Mouse (Mus musculus): ENCODE data around the gene Tnfrsf9. TPM values are rescaled to one million over a fixed set of nuclear protein-coding genes. Genes with fewer than 3 reads are reported as not detected.

The Tnfrsf9 gene
- polyA plus RNA-seq, 1 experiment from 2014 or later, result 0.17 TPM

- Histone ChIP-seq H3K27me3 (ENCODE audit: insufficient read depth, poor library complexity, severe bottlenecking) (no peaks in the 10 kb centered on the region), H3K4me1 (replicated peaks) (peaks cover 28% of the 10 kb centered on the region), H3K36me3 (peaks cover 9% of the 10 kb centered on the region; the same call in 1 of the 2 replicates), H3K9me3 (peaks cover 24% of the 10 kb centered on the region), H3K27ac (no peak overlapping the region), H3K4me3 (no peak overlapping the region)
- no peak for DNase-seq (ENCODE audit: low spot score)
- WGBS, result 88% methylated on average over 10 of the region's 10 CpGs
These were observed 39.0 kb upstream of the Tnfrsf9 start for GRCm38 (mm10) chr4:150875393-150875792.

GRCm38 (mm10) chr4:150879631-150880030 lies 34.7 kb upstream of the Tnfrsf9 start:
- 95% methylated on average over 22 of the region's 22 CpGs for WGBS
- H3K4me3 ChIP-seq, result no peak overlapping the region
- peaks cover 8% of the 10 kb centered on the region; the same call in 1 of the 2 replicates for H3K4me1 ChIP-seq (replicated peaks)
- H3K27me3 ChIP-seq (ENCODE audit: insufficient read depth, poor library complexity, severe bottlenecking), result no peaks in the 10 kb centered on the region
- DNase-seq (ENCODE audit: low spot score), result no peak
- peaks cover 9% of the 10 kb centered on the region; the same call in 1 of the 2 replicates for H3K36me3 ChIP-seq
- no peak overlapping the region for H3K27ac ChIP-seq
- peaks cover 26% of the 10 kb centered on the region for H3K9me3 ChIP-seq

- DNase-seq (ENCODE audit: low spot score), result no peak
- no peak overlapping the region for H3K4me3 ChIP-seq
- H3K9me3 ChIP-seq, result peaks cover 26% of the 10 kb centered on the region
- H3K27ac ChIP-seq, result no peak overlapping the region
- peaks cover 9% of the 10 kb centered on the region; the same call in 1 of the 2 replicates for H3K36me3 ChIP-seq
- peaks cover 8% of the 10 kb centered on the region; the same call in 1 of the 2 replicates for H3K4me1 ChIP-seq (replicated peaks)
- WGBS, result 85% methylated on average over 5 of the region's 5 CpGs
- H3K27me3 ChIP-seq (ENCODE audit: insufficient read depth, poor library complexity, severe bottlenecking), result no peaks in the 10 kb centered on the region
These were observed 34.0 kb upstream of the Tnfrsf9 start for GRCm38 (mm10) chr4:150880364-150880763.

- Histone ChIP-seq H3K9me3 (peaks cover 26% of the 10 kb centered on the region), H3K27ac (no peak overlapping the region), H3K27me3 (ENCODE audit: insufficient read depth, poor library complexity, severe bottlenecking) (no peaks in the 10 kb centered on the region), H3K4me1 (replicated peaks) (no peaks in the 10 kb centered on the region), H3K36me3 (peaks cover 9% of the 10 kb centered on the region; the same call in 1 of the 2 replicates), H3K4me3 (no peak overlapping the region)
- DNase-seq (ENCODE audit: low spot score), result no peak
- WGBS, result 92% methylated on average over 5 of the region's 5 CpGs
These were observed 31.7 kb upstream of the Tnfrsf9 start for GRCm38 (mm10) chr4:150882632-150883031.

GRCm38 (mm10) chr4:150887903-150888302 lies 26.5 kb upstream of the Tnfrsf9 start:
- Histone ChIP-seq H3K36me3 (no peaks in the 10 kb centered on the region), H3K27me3 (ENCODE audit: insufficient read depth, poor library complexity, severe bottlenecking) (no peaks in the 10 kb centered on the region), H3K4me1 (replicated peaks) (peaks cover 21% of the 10 kb centered on the region), H3K4me3 (no peak overlapping the region), H3K27ac (no peak overlapping the region), H3K9me3 (no peaks in the 10 kb centered on the region)
- WGBS, result 74% methylated on average over 5 of the region's 5 CpGs
- no peak for DNase-seq (ENCODE audit: low spot score)

- H3K4me1 ChIP-seq (replicated peaks), result peaks cover 21% of the 10 kb centered on the region
- WGBS, result 73% methylated on average over 4 of the region's 4 CpGs
- no peak for DNase-seq (ENCODE audit: low spot score)
- no peaks in the 10 kb centered on the region for H3K9me3 ChIP-seq
- no peak overlapping the region for H3K27ac ChIP-seq
- H3K4me3 ChIP-seq, result no peak overlapping the region
- no peaks in the 10 kb centered on the region for H3K27me3 ChIP-seq (ENCODE audit: insufficient read depth, poor library complexity, severe bottlenecking)
- H3K36me3 ChIP-seq, result no peaks in the 10 kb centered on the region
These were observed 25.9 kb upstream of the Tnfrsf9 start for GRCm38 (mm10) chr4:150888492-150888891.

- Histone ChIP-seq H3K4me3 (no peak overlapping the region), H3K36me3 (no peaks in the 10 kb centered on the region), H3K27ac (no peak overlapping the region), H3K27me3 (ENCODE audit: insufficient read depth, poor library complexity, severe bottlenecking) (no peaks in the 10 kb centered on the region), H3K9me3 (no peaks in the 10 kb centered on the region), H3K4me1 (replicated peaks) (peaks cover 21% of the 10 kb centered on the region)
- 46% methylated on average over 20 of the region's 20 CpGs for WGBS
- no peak for DNase-seq (ENCODE audit: low spot score)
These were observed 24.9 kb upstream of the Tnfrsf9 start for GRCm38 (mm10) chr4:150889273-150889954.

- no peak for DNase-seq (ENCODE audit: low spot score)
- no peak overlapping the region for H3K27ac ChIP-seq
- 69% methylated on average over 13 of the region's 13 CpGs for WGBS
- H3K4me1 ChIP-seq (replicated peaks), result peaks cover 21% of the 10 kb centered on the region
- no peaks in the 10 kb centered on the region for H3K9me3 ChIP-seq
- no peaks in the 10 kb centered on the region for H3K27me3 ChIP-seq (ENCODE audit: insufficient read depth, poor library complexity, severe bottlenecking)
- no peaks in the 10 kb centered on the region for H3K36me3 ChIP-seq
- H3K4me3 ChIP-seq, result no peak overlapping the region
These were observed 24.4 kb upstream of the Tnfrsf9 start for GRCm38 (mm10) chr4:150889955-150890315.

GRCm38 (mm10) chr4:150891308-150891707 lies 23.1 kb upstream of the Tnfrsf9 start:
- peaks cover 24% of the 10 kb centered on the region for H3K4me1 ChIP-seq (replicated peaks)
- peaks cover 8% of the 10 kb centered on the region for H3K36me3 ChIP-seq
- H3K27ac ChIP-seq, result no peak overlapping the region
- H3K4me3 ChIP-seq, result no peak overlapping the region
- 79% methylated on average over 5 of the region's 5 CpGs for WGBS
- H3K9me3 ChIP-seq, result no peaks in the 10 kb centered on the region
- H3K27me3 ChIP-seq (ENCODE audit: insufficient read depth, poor library complexity, severe bottlenecking), result no peaks in the 10 kb centered on the region
- DNase-seq (ENCODE audit: low spot score), result no peak

- Histone ChIP-seq H3K27me3 (ENCODE audit: insufficient read depth, poor library complexity, severe bottlenecking) (no peaks in the 10 kb centered on the region), H3K27ac (no peak overlapping the region), H3K36me3 (peaks cover 44% of the 10 kb centered on the region), H3K4me1 (replicated peaks) (peaks cover 11% of the 10 kb centered on the region), H3K9me3 (no peaks in the 10 kb centered on the region), H3K4me3 (no peak overlapping the region)
- WGBS, result 75% methylated on average over 8 of the region's 8 CpGs
- no peak for DNase-seq (ENCODE audit: low spot score)
These were observed 19.5 kb upstream of the Tnfrsf9 start for GRCm38 (mm10) chr4:150894718-150895501.

- no peak for DNase-seq (ENCODE audit: low spot score)
- Histone ChIP-seq H3K9me3 (no peaks in the 10 kb centered on the region), H3K4me1 (replicated peaks) (peaks cover 4% of the 10 kb centered on the region), H3K36me3 (peaks cover 66% of the 10 kb centered on the region), H3K4me3 (no peak overlapping the region), H3K27ac (0 out of 2 replicates have a peak overlapping the region, but pooled peaks have one; percentile 29), H3K27me3 (ENCODE audit: insufficient read depth, poor library complexity, severe bottlenecking) (no peaks in the 10 kb centered on the region)
- 94% methylated on average over 26 of the region's 26 CpGs for WGBS
These were observed 17.3 kb upstream of the Tnfrsf9 start for GRCm38 (mm10) chr4:150896896-150897624.

- Histone ChIP-seq H3K4me1 (replicated peaks) (peaks cover 4% of the 10 kb centered on the region), H3K27ac (no peak overlapping the region), H3K4me3 (no peak overlapping the region), H3K36me3 (peaks cover 84% of the 10 kb centered on the region), H3K27me3 (ENCODE audit: insufficient read depth, poor library complexity, severe bottlenecking) (no peaks in the 10 kb centered on the region), H3K9me3 (no peaks in the 10 kb centered on the region)
- peak; percentile 74 for DNase-seq (ENCODE audit: low spot score)
- WGBS, result 61% methylated on average over 13 of the region's 13 CpGs
These were observed 15.5 kb upstream of the Tnfrsf9 start for GRCm38 (mm10) chr4:150898716-150899365.

All from hindbrain, embryonic 10.5 days (tissue).